In genomic region chr7:19676662-19677061, GRCm38 (mm10) we compare ENCODE assay signal across 27 mouse cellular contexts. TPM values are rescaled to one million over a fixed set of nuclear protein-coding genes. Genes with fewer than 3 reads are reported as not detected.
A peak's percentile ranks its signal among the peaks of the same experiment; 100 is the strongest.
DNase-seq lines count a peak whose midpoint lies in the region; ATAC-seq and TF ChIP-seq lines count a peak whose summit lies in the region.
"Had no signal": no experiment of that assay in that cellular context is flagged by ENCODE, and none has a peak within 500 bp of the region (broad histone marks: within the 10 kb centered on the region; RNA-seq: fewer than 3 reads in every experiment).

No protein-coding gene starts in this region.

- no peaks in the 10 kb centered on the region for H3K36me3 ChIP-seq in intestine, embryonic 14.5 days (ENCODE audit: control insufficient read depth, insufficient read depth, low read length)
- H3K36me3 ChIP-seq in liver, embryonic 12.5 days: no peaks in the 10 kb centered on the region
- H3K36me3 ChIP-seq: forebrain, embryonic 15.5 days; heart, embryonic 12.5 days; hindbrain, embryonic 13.5 days had no signal

- no peak overlapping the region for H3K4me2 ChIP-seq in intestine, embryonic 14.5 days (ENCODE audit: low read length)
- 0 out of 2 replicates have a peak overlapping the region, but pooled peaks have one; percentile 24 for H3K4me2 ChIP-seq in liver, embryonic 12.5 days
- H3K4me2 ChIP-seq: forebrain, embryonic 15.5 days; heart, embryonic 12.5 days; hindbrain, embryonic 13.5 days had no signal

- TF ChIP-seq CTCF in bone marrow macrophage, adult 2 months (IDR thresholded peaks at IDR 0.05; ENCODE audit: low read depth, low read length): no peak

- H3K9me3 ChIP-seq in intestine, embryonic 14.5 days (ENCODE audit: control insufficient read depth, low read length): no peaks in the 10 kb centered on the region
- no peaks in the 10 kb centered on the region for H3K9me3 ChIP-seq in liver, embryonic 12.5 days (replicated peaks)
- H3K9me3 ChIP-seq: forebrain, embryonic 15.5 days; heart, embryonic 12.5 days; hindbrain, embryonic 13.5 days had no signal

- no peak overlapping the region for H3K4me3 ChIP-seq in bone marrow macrophage, adult 2 months (ENCODE audit: insufficient read depth, low read length)
- H3K4me3 ChIP-seq in intestine, embryonic 14.5 days (ENCODE audit: low read depth, low read length): no peak overlapping the region
- peak overlapping the region; percentile 30; the same call in 1 of the 2 replicates for H3K4me3 ChIP-seq in liver, embryonic 12.5 days
- H3K4me3 ChIP-seq: forebrain, embryonic 15.5 days; heart, embryonic 12.5 days; hindbrain, embryonic 13.5 days had no signal

- 56% methylated on average over 1 of the region's 1 CpGs for WGBS in intestine, embryonic 14.5 days
- WGBS in liver, embryonic 12.5 days (ENCODE audit: insufficient replicate concordance): 60% methylated on average over 1 of the region's 1 CpGs

- intact Hi-C loops in left cerebral cortex, postnatal 4 days (cut with DNase I): no loop called here
- intact Hi-C loops in heart, postnatal 36 days (cut with DNase I): no loop called here

- ATAC-seq in intestine, embryonic 14.5 days (replicated peaks; ENCODE audit: low FRiP score, low TSS enrichment, low read depth): 0 out of 2 replicates have a peak, but pooled peaks have one; percentile 28
- peak; percentile 50 for ATAC-seq in liver, embryonic 12.5 days
- peak; percentile 50 for ATAC-seq in megakaryocyte, adult 5-6 weeks (ENCODE audit: poor library complexity, severe bottlenecking)
- ATAC-seq: forebrain, embryonic 15.5 days; lung, postnatal 0 days; midbrain, embryonic 16.5 days had no signal

- H3K27me3 ChIP-seq in intestine, embryonic 14.5 days (replicated peaks; ENCODE audit: control insufficient read depth, insufficient read depth, low read length): no peaks in the 10 kb centered on the region
- H3K27me3 ChIP-seq in liver, embryonic 12.5 days (replicated peaks): no peaks in the 10 kb centered on the region
- H3K27me3 ChIP-seq: forebrain, embryonic 15.5 days; heart, embryonic 12.5 days; hindbrain, embryonic 13.5 days had no signal

- no peak for TF ChIP-seq POLR2A in bone marrow macrophage, adult 2 months (IDR thresholded peaks at IDR 0.05; ENCODE audit: borderline replicate concordance, low read depth, low read length)

- no peak overlapping the region for H3K9ac ChIP-seq in intestine, embryonic 14.5 days (ENCODE audit: low read length)
- no peak overlapping the region; the same call in 1 of the 2 replicates for H3K9ac ChIP-seq in liver, embryonic 12.5 days
- H3K9ac ChIP-seq: forebrain, embryonic 15.5 days; heart, embryonic 12.5 days; hindbrain, embryonic 13.5 days had no signal

- H3K27ac ChIP-seq in bone marrow macrophage, adult 2 months (ENCODE audit: insufficient read depth, low read depth, low read length): peak overlapping the region; percentile 69
- H3K27ac ChIP-seq in intestine, embryonic 14.5 days (ENCODE audit: low read depth): no peak overlapping the region
- no peak overlapping the region for H3K27ac ChIP-seq in liver, embryonic 12.5 days
- H3K27ac ChIP-seq: forebrain, embryonic 15.5 days; hindbrain, embryonic 13.5 days; kidney, postnatal 0 days had no signal

- no peak for DNase-seq in intestine, embryonic 14.5 days (ENCODE audit: low spot score)
- no peak for DNase-seq in left cerebral cortex, adult 9 months (ENCODE audit: low spot score in 2 of 2)
- no peak for DNase-seq in left cerebral cortex, postnatal 4 days
- no peak for DNase-seq in heart, postnatal 36 days
- DNase-seq: adrenal gland, adult 8-10 months; cerebellum, adult 9-10 months; gastrocnemius, postnatal 25 days; heart, postnatal 14 days; kidney, adult 11 months; retina, postnatal 1 day; thymus, adult 2 months had no signal

- peaks cover 33% of the 10 kb centered on the region for H3K4me1 ChIP-seq in bone marrow macrophage, adult 2 months (ENCODE audit: control insufficient read depth, insufficient read depth, low read length)
- H3K4me1 ChIP-seq in intestine, embryonic 14.5 days (replicated peaks; ENCODE audit: control insufficient read depth, insufficient read depth, low read length): no peaks in the 10 kb centered on the region
- H3K4me1 ChIP-seq in liver, embryonic 12.5 days: peaks cover 20% of the 10 kb centered on the region
- H3K4me1 ChIP-seq: forebrain, embryonic 15.5 days; hindbrain, embryonic 13.5 days had no signal

RNA-seq across cellular contexts. Expression of gene Apoc2, which starts 1.1 kb away (rescaled TPM):
- polyA plus RNA-seq in bone marrow macrophage, adult 2 months (2012; ENCODE audit: insufficient read depth, insufficient read length, missing spikeins): 56.2 and 70.4 TPM in 2 replicates
- polyA plus RNA-seq in intestine, embryonic 14.5 days (2014; fragmentation: Nextera tagmentation; extraction: Ambion mirVana): 11.5 and 13.7 TPM in 2 replicates
- 389 and 406 TPM in 2 replicates for polyA plus RNA-seq in liver, embryonic 12.5 days (2016; fragmentation: Nextera tagmentation; extraction: Ambion mirVana)
- 90.8 and 107 TPM in 2 replicates for total RNA-seq in megakaryocyte, adult 5-6 weeks (2015)
- total RNA-seq in megakaryocyte, adult 5-6 weeks (2017): 79.2 and 97.6 TPM in 2 replicates
- not detected for total RNA-seq in left cerebral cortex, postnatal 4 days (2021)
- total RNA-seq in heart, postnatal 36 days (2021): not detected
- total RNA-seq: common myeloid progenitor, adult 5-6 weeks; gastrocnemius, postnatal 25 days; layer of hippocampus, postnatal 14 days; left cerebral cortex, postnatal 10 days had no signal
- polyA plus RNA-seq: forebrain, embryonic 15.5 days; hindbrain, embryonic 13.5 days; midbrain, embryonic 16.5 days had no signal

RNA-seq across cellular contexts. Expression of gene Gm44805, which starts 4.6 kb away (rescaled TPM):
- not detected in 2 replicates for polyA plus RNA-seq in bone marrow macrophage, adult 2 months (2012; ENCODE audit: insufficient read depth, insufficient read length, missing spikeins)
- not detected in 2 replicates for polyA plus RNA-seq in intestine, embryonic 14.5 days (2014; fragmentation: Nextera tagmentation; extraction: Ambion mirVana)
- polyA plus RNA-seq in liver, embryonic 12.5 days (2016; fragmentation: Nextera tagmentation; extraction: Ambion mirVana): 2.7 and 4.9 TPM in 2 replicates
- not detected in 2 replicates for total RNA-seq in megakaryocyte, adult 5-6 weeks (2015)
- total RNA-seq in megakaryocyte, adult 5-6 weeks (2017): not detected in 2 replicates
- not detected for total RNA-seq in left cerebral cortex, postnatal 4 days (2021)
- total RNA-seq in heart, postnatal 36 days (2021): not detected
- total RNA-seq: common myeloid progenitor, adult 5-6 weeks; gastrocnemius, postnatal 25 days; heart, postnatal 14 days; layer of hippocampus, postnatal 14 days; left cerebral cortex, postnatal 10 days; megakaryocyte progenitor cell, adult 5-6 weeks; neutrophil, adult 5-6 weeks had no signal
- polyA plus RNA-seq: embryonic facial prominence, embryonic 11.5 days; forebrain, embryonic 15.5 days; heart, embryonic 12.5 days; hindbrain, embryonic 13.5 days; limb, embryonic 14.5 days; lung, postnatal 0 days; midbrain, embryonic 16.5 days; thymus, adult 2 months had no signal

RNA-seq across cellular contexts. Expression of gene Apoc4, which starts 4.6 kb away (rescaled TPM):
- not detected in 2 replicates for polyA plus RNA-seq in bone marrow macrophage, adult 2 months (2012; ENCODE audit: insufficient read depth, insufficient read length, missing spikeins)
- polyA plus RNA-seq in intestine, embryonic 14.5 days (2014; fragmentation: Nextera tagmentation; extraction: Ambion mirVana): 0.17 TPM in 1 of 2 replicates, not detected in the other
- polyA plus RNA-seq in liver, embryonic 12.5 days (2016; fragmentation: Nextera tagmentation; extraction: Ambion mirVana): 15.4 and 18.1 TPM in 2 replicates
- not detected in 2 replicates for total RNA-seq in megakaryocyte, adult 5-6 weeks (2015)
- 0.04 TPM in 1 of 2 replicates, not detected in the other for total RNA-seq in megakaryocyte, adult 5-6 weeks (2017)
- total RNA-seq in left cerebral cortex, postnatal 4 days (2021): not detected
- total RNA-seq in heart, postnatal 36 days (2021): not detected
- total RNA-seq: common myeloid progenitor, adult 5-6 weeks; gastrocnemius, postnatal 25 days; heart, postnatal 14 days; layer of hippocampus, postnatal 14 days; left cerebral cortex, postnatal 10 days; megakaryocyte progenitor cell, adult 5-6 weeks had no signal
- polyA plus RNA-seq: embryonic facial prominence, embryonic 11.5 days; forebrain, embryonic 15.5 days; hindbrain, embryonic 13.5 days; midbrain, embryonic 16.5 days had no signal

RNA-seq across cellular contexts. Expression of gene Clptm1, which starts 11.8 kb away (rescaled TPM):
- 81.9 and 95.3 TPM in 2 replicates for polyA plus RNA-seq in bone marrow macrophage, adult 2 months (2012; ENCODE audit: insufficient read depth, insufficient read length, missing spikeins)
- polyA plus RNA-seq in intestine, embryonic 14.5 days (2014; fragmentation: Nextera tagmentation; extraction: Ambion mirVana): 75.2 and 84.6 TPM in 2 replicates
- polyA plus RNA-seq in liver, embryonic 12.5 days (2016; fragmentation: Nextera tagmentation; extraction: Ambion mirVana): 75.1 and 75.2 TPM in 2 replicates
- total RNA-seq in megakaryocyte, adult 5-6 weeks (2015): 56.6 and 62.8 TPM in 2 replicates
- total RNA-seq in megakaryocyte, adult 5-6 weeks (2017): 33.2 and 37.8 TPM in 2 replicates
- 100 to 1,000 TPM; 105 to 115 TPM for total RNA-seq in left cerebral cortex, postnatal 4 days (2021)
- total RNA-seq in heart, postnatal 36 days (2021): 10 to 100 TPM; 76.4 to 84.1 TPM

RNA-seq across cellular contexts. Expression of gene Apoc1, which starts 15.8 kb away (rescaled TPM):
- polyA plus RNA-seq in bone marrow macrophage, adult 2 months (2012; ENCODE audit: insufficient read depth, insufficient read length, missing spikeins): not detected in 2 replicates
- polyA plus RNA-seq in intestine, embryonic 14.5 days (2014; fragmentation: Nextera tagmentation; extraction: Ambion mirVana): 8.3 and 9.1 TPM in 2 replicates
- polyA plus RNA-seq in liver, embryonic 12.5 days (2016; fragmentation: Nextera tagmentation; extraction: Ambion mirVana): 190 and 197 TPM in 2 replicates
- total RNA-seq in megakaryocyte, adult 5-6 weeks (2015): 3.8 and 7.8 TPM in 2 replicates
- 4.2 and 15.8 TPM in 2 replicates for total RNA-seq in megakaryocyte, adult 5-6 weeks (2017)
- 1 to 10 TPM; 2.1 to 3.6 TPM for total RNA-seq in left cerebral cortex, postnatal 4 days (2021)
- 1 to 10 TPM; 1.2 to 3.3 TPM for total RNA-seq in heart, postnatal 36 days (2021)

Comparison
In these comparisons a context has a peak if more than half of its experiments do, and no peak if none do; other contexts are left out.
1. RNA of gene Apoc2, which starts 1.1 kb away (total RNA-seq): 79.2 to 107 TPM in megakaryocyte, adult 5-6 weeks; not detected in heart, postnatal 36 days and not detected in left cerebral cortex, postnatal 4 days; every median in the first group is over 10 times any median in the second.
2. Peak in every context shown above with its lines, with median percentiles within 50 percentile points of each other: ATAC-seq.